Mouse (Mus musculus): ENCODE data around the gene B4galt7. TPM values are rescaled to one million over a fixed set of nuclear protein-coding genes. Genes with fewer than 3 reads are reported as not detected.
"Not testable (repeated sequence)": the region's sequence is repeated elsewhere in the genome, so short reads cannot be mapped to it uniquely, and the experiment has no call there.

The B4galt7 gene
- polyA plus RNA-seq, 1 experiment from 2014 or later: 21.7 TPM

GRCm38 (mm10) chr13:55604606-55605005 lies 4.9 kb downstream of the B4galt7 start:
- no peak overlapping the region for H3K9ac ChIP-seq
- H3K9me3 ChIP-seq: no peaks in the 10 kb centered on the region
- H3K36me3 ChIP-seq: 0 out of 2 replicates have a peak, but pooled peaks cover 18% of the 10 kb centered on the region
- no peak overlapping the region for H3K4me2 ChIP-seq (replicated peaks)
- H3K4me1 ChIP-seq (replicated peaks): peaks cover 4% of the 10 kb centered on the region
- no peaks in the 10 kb centered on the region for H3K27me3 ChIP-seq (replicated peaks)
- no peak overlapping the region for H3K4me3 ChIP-seq (replicated peaks)
- H3K27ac ChIP-seq: no peak overlapping the region
- no peak for ATAC-seq
- 92% methylated on average over 3 of the region's 3 CpGs for WGBS

GRCm38 (mm10) chr13:55606899-55607623 lies 7.4 kb downstream of the B4galt7 start:
- H3K9me3 ChIP-seq: no peaks in the 10 kb centered on the region
- H3K9ac ChIP-seq: no peak overlapping the region
- H3K4me2 ChIP-seq (replicated peaks): no peak overlapping the region
- WGBS: 74% methylated on average over 10 of the region's 10 CpGs
- 0 out of 2 replicates have a peak, but pooled peaks cover 18% of the 10 kb centered on the region for H3K36me3 ChIP-seq
- no peaks in the 10 kb centered on the region for H3K4me1 ChIP-seq (replicated peaks)
- no peaks in the 10 kb centered on the region for H3K27me3 ChIP-seq (replicated peaks)
- no peak overlapping the region for H3K27ac ChIP-seq
- no peak overlapping the region for H3K4me3 ChIP-seq (replicated peaks)
- ATAC-seq: no peak

- no peak overlapping the region for H3K4me2 ChIP-seq (replicated peaks)
- 85% methylated on average over 2 of the region's 2 CpGs for WGBS
- H3K4me3 ChIP-seq (replicated peaks): no peak overlapping the region
- no peak for ATAC-seq
- H3K36me3 ChIP-seq: 0 out of 2 replicates have a peak, but pooled peaks cover 18% of the 10 kb centered on the region
- H3K27me3 ChIP-seq (replicated peaks): no peaks in the 10 kb centered on the region
- H3K9ac ChIP-seq: no peak overlapping the region
- no peak overlapping the region for H3K27ac ChIP-seq
- H3K4me1 ChIP-seq (replicated peaks): no peaks in the 10 kb centered on the region
- H3K9me3 ChIP-seq: no peaks in the 10 kb centered on the region
These were observed 7.9 kb downstream of the B4galt7 start for GRCm38 (mm10) chr13:55607624-55608006.

- H3K4me2 ChIP-seq (replicated peaks): no peak overlapping the region
- H3K27me3 ChIP-seq (replicated peaks): no peaks in the 10 kb centered on the region
- H3K9ac ChIP-seq: no peak overlapping the region
- no peak overlapping the region for H3K27ac ChIP-seq
- H3K4me3 ChIP-seq (replicated peaks): no peak overlapping the region
- H3K9me3 ChIP-seq: no peaks in the 10 kb centered on the region
- WGBS: 90% methylated on average over 7 of the region's 7 CpGs
- no peak for ATAC-seq
- H3K36me3 ChIP-seq: 0 out of 2 replicates have a peak, but pooled peaks cover 9% of the 10 kb centered on the region
- no peaks in the 10 kb centered on the region for H3K4me1 ChIP-seq (replicated peaks)
These were observed 12.3 kb downstream of the B4galt7 start for GRCm38 (mm10) chr13:55611996-55612395.

- ATAC-seq: no peak
- H3K4me2 ChIP-seq (replicated peaks): no peak overlapping the region
- WGBS: 40% methylated on average over 5 of the region's 5 CpGs
- no peak overlapping the region for H3K27ac ChIP-seq
- no peak overlapping the region for H3K4me3 ChIP-seq (replicated peaks)
- H3K4me1 ChIP-seq (replicated peaks): no peaks in the 10 kb centered on the region
- H3K9me3 ChIP-seq: no peaks in the 10 kb centered on the region
- no peaks in the 10 kb centered on the region for H3K27me3 ChIP-seq (replicated peaks)
- H3K9ac ChIP-seq: no peak overlapping the region
- 0 out of 2 replicates have a peak, but pooled peaks cover 6% of the 10 kb centered on the region for H3K36me3 ChIP-seq
These were observed 13.8 kb downstream of the B4galt7 start for GRCm38 (mm10) chr13:55613471-55613870.

- H3K9ac ChIP-seq: no peak overlapping the region
- peaks cover 10% of the 10 kb centered on the region for H3K4me1 ChIP-seq (replicated peaks)
- no peaks in the 10 kb centered on the region for H3K27me3 ChIP-seq (replicated peaks)
- no peak for ATAC-seq
- WGBS: 94% methylated on average over 4 of the region's 4 CpGs
- H3K27ac ChIP-seq: no peak overlapping the region
- H3K4me3 ChIP-seq (replicated peaks): no peak overlapping the region
- no peaks in the 10 kb centered on the region for H3K9me3 ChIP-seq
- no peak overlapping the region for H3K4me2 ChIP-seq (replicated peaks)
- H3K36me3 ChIP-seq: no peaks in the 10 kb centered on the region
These were observed 19.6 kb downstream of the B4galt7 start for GRCm38 (mm10) chr13:55619328-55619727.

- H3K4me1 ChIP-seq (replicated peaks): peaks cover 11% of the 10 kb centered on the region
- H3K9me3 ChIP-seq: no peaks in the 10 kb centered on the region
- H3K4me2 ChIP-seq (replicated peaks): no peak overlapping the region
- 76% methylated on average over 2 of the region's 2 CpGs for WGBS
- no peak overlapping the region for H3K9ac ChIP-seq
- no peaks in the 10 kb centered on the region for H3K36me3 ChIP-seq
- no peak overlapping the region for H3K4me3 ChIP-seq (replicated peaks)
- no peaks in the 10 kb centered on the region for H3K27me3 ChIP-seq (replicated peaks)
- no peak overlapping the region for H3K27ac ChIP-seq
- no peak for ATAC-seq
These were observed 20.6 kb downstream of the B4galt7 start for GRCm38 (mm10) chr13:55620275-55620674.

GRCm38 (mm10) chr13:55622156-55622648 lies 22.5 kb downstream of the B4galt7 start:
- Histone ChIP-seq H3K4me3 (replicated peaks) (peak overlapping the region; percentile 91), H3K9ac (peak overlapping the region; percentile 87), H3K27ac (peak overlapping the region; percentile 84), H3K4me1 (replicated peaks) (peaks cover 11% of the 10 kb centered on the region), H3K4me2 (replicated peaks) (peak overlapping the region; percentile 71)
- H3K9me3 ChIP-seq; H3K27me3 ChIP-seq (replicated peaks); H3K36me3 ChIP-seq; ATAC-seq: not testable (repeated sequence)
- 17% methylated on average over 20 of the region's 20 CpGs for WGBS

GRCm38 (mm10) chr13:55622649-55623541 lies 23.2 kb downstream of the B4galt7 start, which contains the start of gene Caml:
TSS of gene Caml (plus strand) at chr13:55623005.
- peak within 1 kb of the TSS; percentile 91 for H3K4me3 ChIP-seq (replicated peaks)
- peaks cover 5% of the 10 kb centered on the region; the same call in 1 of the 2 replicates for H3K36me3 ChIP-seq
- H3K27ac ChIP-seq: peak within 1 kb of the TSS; percentile 84
- ATAC-seq: peak; percentile 100
- H3K4me2 ChIP-seq (replicated peaks): peak within 1 kb of the TSS; percentile 71
- peak within 1 kb of the TSS; percentile 87 for H3K9ac ChIP-seq
- no peaks in the 10 kb centered on the region for H3K9me3 ChIP-seq
- H3K27me3 ChIP-seq (replicated peaks): no peaks in the 10 kb centered on the region
- under 1% methylated on average over 59 of the region's 59 CpGs for WGBS
- peaks cover 11% of the 10 kb centered on the region for H3K4me1 ChIP-seq (replicated peaks)

- WGBS: 6% methylated on average over 30 of the region's 30 CpGs
- no peak within 1 kb of the TSS for H3K27ac ChIP-seq
- H3K27me3 ChIP-seq (replicated peaks): no peaks in the 10 kb centered on the region
- peak within 1 kb of the TSS; percentile 98 for H3K4me3 ChIP-seq (replicated peaks)
- peak within 1 kb of the TSS; percentile 96 for H3K9ac ChIP-seq
- ATAC-seq: peak; percentile 93
- H3K4me1 ChIP-seq (replicated peaks): peaks cover 6% of the 10 kb centered on the region; the same call in 1 of the 2 replicates
- H3K9me3 ChIP-seq: no peaks in the 10 kb centered on the region
- H3K4me2 ChIP-seq (replicated peaks): peak within 1 kb of the TSS; percentile 70
- peaks cover 13% of the 10 kb centered on the region; the same call in 1 of the 2 replicates for H3K36me3 ChIP-seq
These were observed 35.0 kb downstream of the B4galt7 start, which contains the start of gene Ddx46 for GRCm38 (mm10) chr13:55634639-55635127. TSS of gene Ddx46 (plus strand) at chr13:55635027.

GRCm38 (mm10) chr13:55635146-55635571 lies 35.5 kb downstream of the B4galt7 start:
- peak; percentile 63 for ATAC-seq
- H3K4me1 ChIP-seq (replicated peaks): peaks cover 6% of the 10 kb centered on the region; the same call in 1 of the 2 replicates
- no peaks in the 10 kb centered on the region for H3K27me3 ChIP-seq (replicated peaks)
- WGBS: 0% methylated on average over 40 of the region's 40 CpGs
- peak overlapping the region; percentile 96 for H3K9ac ChIP-seq
- H3K36me3 ChIP-seq: peaks cover 13% of the 10 kb centered on the region; the same call in 1 of the 2 replicates
- peak overlapping the region; percentile 70 for H3K4me2 ChIP-seq (replicated peaks)
- H3K4me3 ChIP-seq (replicated peaks): peak overlapping the region; percentile 98
- H3K9me3 ChIP-seq: no peaks in the 10 kb centered on the region
- H3K27ac ChIP-seq: no peak overlapping the region
